Mouse (Mus musculus): Measurements from ENCODE around the gene Wars.

GRCm38 (mm10) chr12:108857589-108858184 is 36.3 kb downstream of the Wars start:
- TF ChIP-seq CTCF (IDR thresholded peaks at IDR 0.05; ENCODE audit: low read depth): no peak
- no peak for TF ChIP-seq EP300 (IDR thresholded peaks at IDR 0.05; ENCODE audit: low read depth)

Data from liver, embryonic 14.5 days (tissue).